Mouse (Mus musculus) CH12F3 (cell line): ENCODE measurements around the gene Mgmt.

ENCODE experiments used
- in situ Hi-C: fragments of 300-500 bp; cut with MboI; formaldehyde crosslinking; loops from 2 replicates; pipeline ENCODE4 v1.14.3; 2020; ENCODE audit warnings: low sequenced_read_pairs

The Mgmt gene

GRCm38 (mm10) chr7:137095702-137096101, 201.3 kb downstream of the Mgmt start:
- in situ Hi-C loops: no loop called here

- in situ Hi-C loops: no loop called here
These were observed 205.4 kb downstream of the Mgmt start for GRCm38 (mm10) chr7:137099766-137100165.

DNA sequence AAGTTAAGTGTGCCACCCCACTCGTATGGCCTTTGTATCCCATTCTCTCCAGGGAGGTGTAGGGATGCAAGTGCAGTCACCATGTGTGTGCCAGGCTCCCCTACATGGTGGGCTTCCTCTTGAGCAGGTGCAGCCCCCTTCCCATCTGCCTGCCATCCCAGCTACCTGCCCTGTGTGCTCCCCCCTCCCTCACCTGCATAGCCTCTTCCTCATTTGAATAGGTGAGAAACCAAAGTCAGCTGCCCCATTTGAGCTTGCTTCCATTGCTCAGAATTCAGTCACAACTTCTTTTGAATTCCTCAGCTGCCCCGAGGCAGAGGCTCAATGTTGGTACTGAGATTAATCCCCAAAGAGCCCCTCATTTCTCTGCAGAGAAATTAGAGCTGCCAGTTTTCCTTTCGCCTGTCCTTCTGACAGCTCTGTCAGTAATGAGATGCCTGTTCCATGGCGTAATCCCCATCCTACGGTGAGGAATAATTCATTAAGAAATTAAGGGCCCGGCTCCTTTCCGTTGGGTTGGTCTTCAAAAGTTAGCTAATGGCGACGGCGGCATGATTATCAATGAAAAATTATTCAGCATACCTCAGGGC, 208.3 kb downstream of the Mgmt start:
- in situ Hi-C loops: no loop called here

DNA sequence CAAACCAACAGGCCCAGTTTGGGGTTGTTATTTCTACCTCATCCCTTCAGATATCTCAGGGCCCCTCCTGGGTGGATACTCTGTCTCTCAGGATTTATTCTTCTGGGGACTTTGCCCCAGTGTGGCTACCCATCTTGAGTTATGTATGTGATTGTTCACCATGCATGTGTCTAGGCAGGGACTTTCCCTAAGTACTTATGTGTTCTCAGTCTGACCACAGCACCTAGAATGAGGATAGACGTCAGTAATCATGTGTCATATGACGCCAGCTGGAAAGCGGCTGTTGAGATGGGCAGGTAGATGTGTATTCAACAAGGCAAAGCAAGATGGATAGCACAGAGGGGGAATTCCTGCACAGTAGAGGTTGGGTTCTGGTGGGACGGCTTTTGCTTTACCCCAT, 217.7 kb downstream of the Mgmt start:
- in situ Hi-C loops: no loop called here

DNA sequence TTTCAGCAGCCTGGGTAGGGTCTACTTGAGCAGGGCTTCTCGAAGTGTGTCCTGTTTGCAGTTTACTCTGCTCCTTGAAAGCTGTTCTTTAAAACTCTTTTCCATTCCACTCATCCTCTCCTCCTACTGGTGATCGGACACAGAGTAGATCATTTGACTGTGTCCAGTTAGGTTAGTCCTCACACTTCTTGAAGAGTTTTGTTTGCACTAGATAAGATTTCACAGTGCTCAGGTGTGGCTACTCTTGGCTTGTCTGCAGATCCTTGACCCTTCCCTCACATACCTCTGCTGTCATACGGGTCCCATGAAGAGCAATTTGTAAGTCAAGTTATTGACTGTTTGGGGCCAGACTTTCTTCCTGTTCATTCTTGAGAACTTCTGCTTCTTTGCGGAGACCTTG, 221.8 kb downstream of the Mgmt start:
- in situ Hi-C loops: no loop called here

DNA sequence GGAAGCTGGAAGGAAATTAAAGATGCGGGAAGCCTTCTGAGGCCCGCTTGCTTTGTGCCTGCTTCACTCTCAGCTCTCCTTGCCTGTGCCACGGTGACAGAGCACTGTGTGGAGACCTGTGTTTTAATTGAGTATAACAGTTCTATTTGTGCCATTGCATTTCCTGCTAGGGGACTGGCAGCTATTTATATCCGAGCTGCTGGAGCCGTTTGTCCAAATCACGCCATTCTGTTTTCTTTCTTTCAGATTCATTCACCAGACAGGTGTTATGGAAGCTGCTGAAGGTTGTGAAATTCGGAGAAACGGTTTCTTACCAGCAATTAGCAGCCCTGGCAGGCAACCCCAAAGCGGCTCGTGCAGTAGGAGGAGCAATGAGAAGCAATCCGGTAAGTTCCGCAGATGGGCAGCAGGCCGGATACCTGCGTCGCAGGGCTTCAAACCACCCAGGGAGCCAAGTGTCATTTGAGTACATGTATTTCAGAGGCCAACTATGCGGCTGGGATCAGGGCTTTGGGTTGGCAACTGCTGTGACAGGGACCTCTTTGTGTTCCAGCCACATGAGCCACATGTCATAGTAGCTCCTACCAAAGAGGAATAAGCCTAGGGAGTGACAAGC, 226.9 kb downstream of the Mgmt start:
- in situ Hi-C loops: no loop called here

GRCm38 (mm10) chr7:137128726-137129125, 234.3 kb downstream of the Mgmt start:
- in situ Hi-C loops: no loop called here

GRCm38 (mm10) chr7:137130211-137130610, 235.8 kb downstream of the Mgmt start:
- in situ Hi-C loops: no loop called here

DNA sequence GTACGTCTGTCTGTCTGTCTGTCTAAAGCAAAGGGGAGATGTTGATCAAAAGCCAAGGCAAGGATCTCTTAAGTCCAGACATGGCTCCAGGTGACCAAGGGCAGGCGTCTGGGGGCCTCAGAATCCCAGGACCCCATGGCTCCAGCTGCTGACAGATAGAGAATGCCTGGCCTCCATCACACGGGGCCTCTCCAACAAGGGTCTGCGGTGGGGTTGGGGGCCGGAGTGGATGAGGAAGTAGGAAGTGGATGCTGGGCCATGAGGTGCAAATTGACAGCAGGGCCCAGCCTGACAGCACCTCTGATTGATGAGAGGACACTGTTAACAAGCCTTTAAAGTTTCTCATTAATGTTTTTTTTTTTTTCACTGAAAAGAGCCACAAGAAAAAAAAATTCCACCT, 237.5 kb downstream of the Mgmt start:
- in situ Hi-C loops: no loop called here

GRCm38 (mm10) chr7:137138101-137138500, 243.7 kb downstream of the Mgmt start:
- in situ Hi-C loops: no loop called here

- in situ Hi-C loops: no loop called here
These were observed 245.9 kb downstream of the Mgmt start for GRCm38 (mm10) chr7:137140321-137140720.

DNA sequence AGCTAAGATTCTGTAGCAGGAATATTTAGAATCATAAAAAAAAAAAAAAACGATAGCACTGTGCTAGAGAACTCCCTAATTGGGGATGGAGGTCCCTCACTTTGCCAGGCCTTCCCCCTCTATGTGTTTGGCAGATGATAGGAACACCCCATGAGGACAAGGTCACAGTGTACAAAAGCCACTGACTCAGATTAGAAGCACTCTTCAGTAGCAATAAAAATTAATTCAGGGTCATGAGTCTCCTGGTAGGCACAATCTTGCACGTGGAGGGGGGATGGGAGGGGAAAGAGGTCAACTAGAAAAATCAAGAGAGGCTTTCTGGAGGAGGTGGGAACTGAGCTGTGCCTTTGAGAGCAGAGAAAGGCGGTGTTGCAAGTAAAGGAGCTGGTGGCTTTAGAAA, 247.0 kb downstream of the Mgmt start:
- in situ Hi-C loops: no loop called here

GRCm38 (mm10) chr7:137147101-137147500, 252.7 kb downstream of the Mgmt start:
- in situ Hi-C loops: no loop called here

DNA sequence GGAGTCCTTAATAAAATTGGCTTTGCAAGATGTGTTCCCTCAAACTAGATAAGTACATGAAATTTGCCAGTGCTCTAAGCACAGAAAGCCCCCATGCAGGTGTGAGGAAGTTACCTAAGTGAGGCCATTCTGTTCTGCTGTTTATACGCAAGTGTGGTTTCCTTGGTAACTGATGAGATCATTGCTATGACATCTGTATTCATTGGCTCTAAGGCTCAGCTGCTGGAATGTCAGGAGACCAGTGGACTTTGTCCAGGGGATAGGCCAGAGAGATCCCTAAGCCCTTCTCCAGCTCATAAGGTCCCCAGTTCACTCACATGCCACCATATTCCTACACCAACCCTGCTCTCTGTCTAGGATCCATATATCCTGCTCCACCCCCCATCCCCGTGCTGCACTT, 257.4 kb downstream of the Mgmt start:
- in situ Hi-C loops: no loop called here

GRCm38 (mm10) chr7:137154623-137155022, 260.2 kb downstream of the Mgmt start:
- in situ Hi-C loops: no loop called here

DNA sequence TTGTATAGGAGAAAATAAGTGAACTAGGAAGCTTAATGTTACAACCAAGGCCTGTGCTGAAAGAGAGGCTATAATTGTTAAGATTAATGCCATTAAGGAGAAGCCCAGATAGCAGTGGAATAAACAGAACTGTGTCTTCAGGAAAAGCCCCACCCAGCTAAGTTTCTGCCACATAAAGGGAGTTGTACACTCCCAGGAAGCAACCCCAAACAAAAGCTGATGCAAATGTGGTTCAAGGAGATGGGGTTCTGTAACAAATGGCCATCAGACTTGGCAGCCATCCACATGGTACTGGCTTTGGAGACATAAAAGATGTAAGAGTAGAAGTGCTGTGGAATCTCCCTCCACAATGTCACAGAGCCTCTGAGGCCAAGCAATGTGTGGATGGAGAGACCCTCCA, 264.7 kb downstream of the Mgmt start:
- in situ Hi-C loops: no loop called here

DNA sequence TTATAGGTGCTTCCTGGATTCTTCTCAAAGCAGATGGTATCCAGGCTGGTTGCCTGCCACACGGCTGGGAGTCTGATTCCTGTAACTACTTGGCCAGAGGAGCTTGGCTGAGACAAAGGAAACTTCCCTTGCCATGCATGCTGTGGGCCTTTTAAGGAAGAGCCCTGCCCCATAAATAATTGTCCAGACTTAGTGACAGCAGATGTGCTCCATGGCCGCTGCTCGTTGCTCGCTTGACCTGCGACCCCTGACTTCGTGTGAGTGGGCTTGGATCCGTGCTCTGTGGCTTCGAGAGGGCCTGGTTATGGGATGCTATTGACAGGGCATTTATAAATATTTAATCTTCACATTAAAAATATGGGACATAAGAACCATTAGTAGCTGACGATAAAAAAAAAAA, 277.9 kb downstream of the Mgmt start:
- in situ Hi-C loops: no loop called here
